Mouse (Mus musculus): Measurements from ENCODE around the gene Zfp526.

GRCm38 (mm10) chr7:25217653-25218395 lies 3.4 kb upstream of the Zfp526 start:
- TF ChIP-seq POLR2A (IDR thresholded peaks at IDR 0.05; ENCODE audit: insufficient read depth, low read depth, low read length) (no peak), CTCF (IDR thresholded peaks at IDR 0.05) (no peak)

All from heart, adult 2 months (tissue).